Mouse (Mus musculus) ES-E14 (cell line): ENCODE measurements around the gene Washc3. TPM values are rescaled to one million over a fixed set of nuclear protein-coding genes. Genes with fewer than 3 reads are reported as not detected.

Experiments
- DNase-seq: peaks from one replicate; pipeline ENCODE4 v3.0.0-alpha.2; 2013; ENCODE audit warnings: low read depth, low spot score
- H3K27ac ChIP-seq: 2 replicates; pipeline ENCODE4 v1.5.1; 2012; ENCODE audit warnings: low read depth, mild to moderate bottlenecking, low read length, moderate library complexity, mixed read lengths; ENCODE audit not compliant: poor library complexity, insufficient read depth, severe bottlenecking
- H3K36me3 ChIP-seq: 2 replicates; pipeline ENCODE4 v1.6.1; 2012; ENCODE audit warnings: mild to moderate bottlenecking, low read length, moderate library complexity, mixed read lengths; ENCODE audit not compliant: control insufficient read depth, poor library complexity, insufficient read depth, severe bottlenecking
- H3K4me1 ChIP-seq, 2 experiments: fragments of 150-350 bp in 1 of 2; sonication (generic) in 1 of 2; 2 replicates each; pipeline ENCODE4 v1.6.1; 2012; ENCODE audit warnings: low read length in 2 of 2, mild to moderate bottlenecking in 1 of 2, mixed read lengths in 1 of 2; ENCODE audit not compliant: control insufficient read depth in 2 of 2, insufficient read depth in 2 of 2, poor library complexity in 1 of 2
- H3K4me3 ChIP-seq, 2 experiments: fragments of 150-350 bp in 1 of 2; sonication (generic) in 1 of 2; 2 replicates each; pipeline ENCODE4 v1.5.1; 2012; ENCODE audit warnings: low read length in 2 of 2, low read depth in 1 of 2, mild to moderate bottlenecking in 1 of 2, mixed read lengths in 1 of 2; ENCODE audit not compliant: insufficient read depth in 1 of 2, poor library complexity in 1 of 2, severe bottlenecking in 1 of 2
- H3K9ac ChIP-seq: 2 replicates; pipeline ENCODE4 v1.6.1; 2012; ENCODE audit warnings: low read depth, mild to moderate bottlenecking, low read length, mixed read lengths; ENCODE audit not compliant: poor library complexity, insufficient read depth, severe bottlenecking
- H3K9me3 ChIP-seq: fragments of 150-350 bp; sonication (generic); 2 replicates; pipeline ENCODE4 v1.6.1; 2012; ENCODE audit warnings: low read depth, mild to moderate bottlenecking, low read length; ENCODE audit not compliant: control insufficient read depth, insufficient read depth
- CHD2 ChIP-seq: IDR thresholded peaks from 2 replicates; pipeline ENCODE4 v1.6.1; 2014; ENCODE audit warnings: mild to moderate bottlenecking, low read depth, low read length, inconsistent platforms
- HCFC1 ChIP-seq: IDR thresholded peaks from 2 replicates; pipeline ENCODE4 v1.6.1; 2012; ENCODE audit warnings: low read length, inconsistent platforms, borderline replicate concordance; ENCODE audit not compliant: insufficient read depth
- MAFK ChIP-seq: IDR thresholded peaks from 2 replicates; pipeline ENCODE4 v1.6.1; 2014; ENCODE audit warnings: mild to moderate bottlenecking, low read depth, low read length, inconsistent platforms; ENCODE audit not compliant: insufficient read depth
- ZC3H11A ChIP-seq: IDR thresholded peaks from 2 replicates; pipeline ENCODE4 v1.6.1; 2012; ENCODE audit warnings: low read depth, mild to moderate bottlenecking, inconsistent platforms, low read length, borderline replicate concordance
- ZNF384 ChIP-seq: IDR thresholded peaks from 2 replicates; pipeline ENCODE4 v1.6.1; 2012; ENCODE audit warnings: low read depth, low read length, inconsistent platforms
- in situ Hi-C, 2 experiments: fragments of 600-800 bp; cut with MboI; formaldehyde crosslinking; loops; one replicate each; pipeline ENCODE4 v1.15.1; 2025; ENCODE audit warnings: low sequenced_read_pairs in 2 of 2, inconsistent platforms in 1 of 2; ENCODE audit not compliant: unreplicated experiment in 2 of 2
- total RNA-seq: library from RNA; depleted of rRNA; stranded (reverse); fragments of 300-350 nt; gene quantifications from 2 replicates; pipeline ENCODE4 v1.2.3, GENCODE M21; 2012

The Washc3 gene
- total RNA-seq, 1 experiment, result 39.9 TPM

- TF ChIP-seq MAFK (no peak), CHD2 (no peak), HCFC1 (no peak), ZC3H11A (no peak), ZNF384 (no peak)
- H3K9ac ChIP-seq, result no peak overlapping the region
- no peak for DNase-seq
- H3K36me3 ChIP-seq, result no peaks in the 10 kb centered on the region
- H3K4me3 ChIP-seq, result no peak overlapping the region
- H3K4me1 ChIP-seq, result no peaks in the 10 kb centered on the region
- H3K27ac ChIP-seq, result no peak overlapping the region
- no peaks in the 10 kb centered on the region for H3K9me3 ChIP-seq
- in situ Hi-C loops, result no loop called here
Measured at GRCm38 (mm10) chr10:88212644-88213043, 11.8 kb downstream of the Washc3 start.

GRCm38 (mm10) chr10:88214800-88215514 lies 14.1 kb downstream of the Washc3 start:
- TF ChIP-seq ZNF384, result no peak
- no peak for TF ChIP-seq ZC3H11A
- TF ChIP-seq HCFC1, result no peak
- TF ChIP-seq MAFK, result no peak
- TF ChIP-seq CHD2, result no peak
- in situ Hi-C loops, result no loop called here
- Histone ChIP-seq H3K4me3 (no peak overlapping the region), H3K36me3 (no peaks in the 10 kb centered on the region; the same call in 1 of the 2 replicates), H3K9ac (no peak overlapping the region), H3K4me1 (no peaks in the 10 kb centered on the region), H3K9me3 (no peaks in the 10 kb centered on the region), H3K27ac (no peak overlapping the region)
- no peak for DNase-seq

GRCm38 (mm10) chr10:88218161-88218560 lies 17.3 kb downstream of the Washc3 start:
- in situ Hi-C loops, result no loop called here
- H3K4me1 ChIP-seq, result no peaks in the 10 kb centered on the region

GRCm38 (mm10) chr10:88221718-88222117 lies 20.8 kb downstream of the Washc3 start:
- H3K4me3 ChIP-seq, result no peak overlapping the region
- H3K36me3 ChIP-seq, result no peaks in the 10 kb centered on the region; the same call in 1 of the 2 replicates
- DNase-seq, result no peak
- H3K9me3 ChIP-seq, result no peaks in the 10 kb centered on the region
- H3K9ac ChIP-seq, result no peak overlapping the region
- H3K27ac ChIP-seq, result no peak overlapping the region
- in situ Hi-C loops, result no loop called here
- TF ChIP-seq MAFK (no peak), HCFC1 (no peak), ZNF384 (no peak)
- H3K4me1 ChIP-seq, result no peaks in the 10 kb centered on the region

More at GRCm38 (mm10) chr10:88218161-88218560, 17.3 kb downstream of the Washc3 start:
- H3K9me3 ChIP-seq, result no peaks in the 10 kb centered on the region
- no peak for DNase-seq
- no peak overlapping the region for H3K9ac ChIP-seq
- H3K36me3 ChIP-seq, result no peaks in the 10 kb centered on the region; the same call in 1 of the 2 replicates
- no peak for TF ChIP-seq ZNF384
- no peak for TF ChIP-seq CHD2
- no peak for TF ChIP-seq HCFC1
- no peak for TF ChIP-seq MAFK
- no peak for TF ChIP-seq ZC3H11A
- no peak overlapping the region for H3K4me3 ChIP-seq
- no peak overlapping the region for H3K27ac ChIP-seq

GRCm38 (mm10) chr10:88225421-88225820 lies 24.5 kb downstream of the Washc3 start:
- Histone ChIP-seq H3K4me3 (no peak overlapping the region), H3K36me3 (no peaks in the 10 kb centered on the region), H3K4me1 (peaks cover 0 to 2% of the 10 kb centered on the region in 2 experiments; a peak in 1 of 4 replicates), H3K27ac (no peak overlapping the region), H3K9ac (no peak overlapping the region), H3K9me3 (no peaks in the 10 kb centered on the region)
- TF ChIP-seq HCFC1 (no peak), MAFK (no peak), ZC3H11A (no peak), ZNF384 (no peak), CHD2 (no peak)
- DNase-seq, result no peak
- in situ Hi-C loops, result no loop called here
